Mouse (Mus musculus): ENCODE data around the gene Sept14. TPM values are rescaled to one million over a fixed set of nuclear protein-coding genes. Genes with fewer than 3 reads are reported as not detected.

The Sept14 gene
- polyA plus RNA-seq, 1 experiment from 2014 or later, result not detected

- H3K4me3 ChIP-seq (ENCODE audit: low read depth, low read length), result no peak overlapping the region
- H3K4me2 ChIP-seq (replicated peaks; ENCODE audit: low read depth, low read length), result no peak overlapping the region
- DNase-seq (ENCODE audit: low spot score), result peak; percentile 32
These were observed 22.0 kb upstream of the Sept14 start for GRCm38 (mm10) chr5:129730344-129730743.

GRCm38 (mm10) chr5:129729286-129729685 is 21.0 kb upstream of the Sept14 start:
- Histone ChIP-seq H3K4me1 (ENCODE audit: insufficient read depth, low read depth, low read length) (peaks cover 10% of the 10 kb centered on the region), H3K4me3 (ENCODE audit: low read depth, low read length) (no peak overlapping the region), H3K27ac (ENCODE audit: low read length) (no peak overlapping the region), H3K9me3 (ENCODE audit: low read length) (no peaks in the 10 kb centered on the region), H3K4me2 (replicated peaks; ENCODE audit: low read depth, low read length) (0 out of 2 replicates have a peak overlapping the region, but pooled peaks have one; percentile 2), H3K27me3 (replicated peaks; ENCODE audit: insufficient read depth, low read length) (no peaks in the 10 kb centered on the region), H3K36me3 (ENCODE audit: insufficient read depth, low read length) (no peaks in the 10 kb centered on the region), H3K9ac (replicated peaks; ENCODE audit: low read depth) (no peak overlapping the region)
- ATAC-seq, result no peak
- peak; percentile 24 for DNase-seq (ENCODE audit: low spot score)
- TF ChIP-seq EP300 (IDR thresholded peaks at IDR 0.05) (no peak), CTCF (IDR thresholded peaks at IDR 0.05) (no peak)
- WGBS, result 18% methylated on average over 11 of the region's 11 CpGs

More at GRCm38 (mm10) chr5:129730344-129730743, 22.0 kb upstream of the Sept14 start:
- Histone ChIP-seq H3K36me3 (ENCODE audit: insufficient read depth, low read length) (no peaks in the 10 kb centered on the region), H3K9me3 (ENCODE audit: low read length) (no peaks in the 10 kb centered on the region), H3K27me3 (replicated peaks; ENCODE audit: insufficient read depth, low read length) (no peaks in the 10 kb centered on the region), H3K4me1 (ENCODE audit: insufficient read depth, low read depth, low read length) (peaks cover 10% of the 10 kb centered on the region), H3K9ac (replicated peaks; ENCODE audit: low read depth) (0 out of 2 replicates have a peak overlapping the region, but pooled peaks have one; percentile 2), H3K27ac (ENCODE audit: low read length) (no peak overlapping the region; the same call in 1 of the 2 replicates)
- WGBS, result 50% methylated on average over 11 of the region's 11 CpGs
- no peak for TF ChIP-seq CTCF (IDR thresholded peaks at IDR 0.05)
- ATAC-seq, result peak; percentile 41

- Histone ChIP-seq H3K4me2 (replicated peaks; ENCODE audit: low read depth, low read length) (no peak overlapping the region), H3K4me3 (ENCODE audit: low read depth, low read length) (no peak overlapping the region), H3K27ac (ENCODE audit: low read length) (no peak overlapping the region), H3K9me3 (ENCODE audit: low read length) (no peaks in the 10 kb centered on the region), H3K36me3 (ENCODE audit: insufficient read depth, low read length) (no peaks in the 10 kb centered on the region), H3K27me3 (replicated peaks; ENCODE audit: insufficient read depth, low read length) (no peaks in the 10 kb centered on the region), H3K4me1 (ENCODE audit: insufficient read depth, low read depth, low read length) (peaks cover 10% of the 10 kb centered on the region), H3K9ac (replicated peaks; ENCODE audit: low read depth) (no peak overlapping the region)
- 84% methylated on average over 3 of the region's 3 CpGs for WGBS
- no peak for TF ChIP-seq CTCF (IDR thresholded peaks at IDR 0.05)
- no peak for TF ChIP-seq EP300 (IDR thresholded peaks at IDR 0.05)
- ATAC-seq (no peak), DNase-seq (ENCODE audit: low spot score) (no peak)
These were observed 18.5 kb upstream of the Sept14 start for GRCm38 (mm10) chr5:129726784-129727183.

- Histone ChIP-seq H3K27me3 (replicated peaks; ENCODE audit: insufficient read depth, low read length) (no peaks in the 10 kb centered on the region), H3K9ac (replicated peaks; ENCODE audit: low read depth) (peak overlapping the region; percentile 89), H3K9me3 (ENCODE audit: low read length) (no peaks in the 10 kb centered on the region), H3K36me3 (ENCODE audit: insufficient read depth, low read length) (no peaks in the 10 kb centered on the region), H3K4me2 (replicated peaks; ENCODE audit: low read depth, low read length) (peak overlapping the region; percentile 66), H3K27ac (ENCODE audit: low read length) (peak overlapping the region; percentile 97), H3K4me3 (ENCODE audit: low read depth, low read length) (peak overlapping the region; percentile 89), H3K4me1 (ENCODE audit: insufficient read depth, low read depth, low read length) (peaks cover 10% of the 10 kb centered on the region)
- TF ChIP-seq CTCF (IDR thresholded peaks at IDR 0.05) (no peak), EP300 (IDR thresholded peaks at IDR 0.05) (no peak)
- DNase-seq (ENCODE audit: low spot score), result no peak
- WGBS, result 21% methylated on average over 7 of the region's 7 CpGs
- no peak for ATAC-seq
These were observed 17.6 kb upstream of the Sept14 start for GRCm38 (mm10) chr5:129725774-129726392.

GRCm38 (mm10) chr5:129724834-129725773 is 16.8 kb upstream of the Sept14 start, which contains the start of gene Nipsnap2:
Nipsnap2 (plus strand) TSS chr5:129725063.
- H3K27ac ChIP-seq (ENCODE audit: low read length), result peak within 1 kb of the TSS; percentile 97
- no peaks in the 10 kb centered on the region for H3K36me3 ChIP-seq (ENCODE audit: insufficient read depth, low read length)
- DNase-seq (ENCODE audit: low spot score) (peak; percentile 94), ATAC-seq (peak; percentile 97)
- TF ChIP-seq CTCF (IDR thresholded peaks at IDR 0.05) (peak; percentile 100), EP300 (IDR thresholded peaks at IDR 0.05) (no peak)
- H3K4me2 ChIP-seq (replicated peaks; ENCODE audit: low read depth, low read length), result peak within 1 kb of the TSS; percentile 66
- peak within 1 kb of the TSS; percentile 89 for H3K9ac ChIP-seq (replicated peaks; ENCODE audit: low read depth)
- H3K4me3 ChIP-seq (ENCODE audit: low read depth, low read length), result peak within 1 kb of the TSS; percentile 89
- H3K4me1 ChIP-seq (ENCODE audit: insufficient read depth, low read depth, low read length), result peaks cover 9% of the 10 kb centered on the region
- H3K27me3 ChIP-seq (replicated peaks; ENCODE audit: insufficient read depth, low read length), result no peaks in the 10 kb centered on the region
- H3K9me3 ChIP-seq (ENCODE audit: low read length), result no peaks in the 10 kb centered on the region
- WGBS, result under 1% methylated on average over 49 of the region's 93 CpGs

GRCm38 (mm10) chr5:129724268-129724667 is 16.0 kb upstream of the Sept14 start:
- Histone ChIP-seq H3K27me3 (replicated peaks; ENCODE audit: insufficient read depth, low read length) (no peaks in the 10 kb centered on the region), H3K9ac (replicated peaks; ENCODE audit: low read depth) (peak overlapping the region; percentile 89; the same call in 1 of the 2 replicates), H3K4me2 (replicated peaks; ENCODE audit: low read depth, low read length) (peak overlapping the region; percentile 66), H3K36me3 (ENCODE audit: insufficient read depth, low read length) (0 out of 2 replicates have a peak, but pooled peaks cover 4% of the 10 kb centered on the region), H3K27ac (ENCODE audit: low read length) (peak overlapping the region; percentile 97), H3K4me1 (ENCODE audit: insufficient read depth, low read depth, low read length) (peaks cover 2% of the 10 kb centered on the region; the same call in 1 of the 2 replicates), H3K4me3 (ENCODE audit: low read depth, low read length) (peak overlapping the region; percentile 89), H3K9me3 (ENCODE audit: low read length) (no peaks in the 10 kb centered on the region)
- WGBS, result 38% methylated on average over 4 of the region's 4 CpGs
- DNase-seq (ENCODE audit: low spot score), result no peak
- TF ChIP-seq CTCF (IDR thresholded peaks at IDR 0.05) (no peak), EP300 (IDR thresholded peaks at IDR 0.05) (no peak)
- no peak for ATAC-seq
